In genomic region chr17:85633619-85634018, GRCm38 (mm10) we compare ENCODE assay signal across 9 mouse cellular contexts. TPM values are rescaled to one million over a fixed set of nuclear protein-coding genes. Genes with fewer than 3 reads are reported as not detected.
A peak's percentile ranks its signal among the peaks of the same experiment; 100 is the strongest.
DNase-seq lines count a peak whose midpoint lies in the region; ATAC-seq and TF ChIP-seq lines count a peak whose summit lies in the region.
"Had no signal": no experiment of that assay in that cellular context is flagged by ENCODE, and none has a peak within 500 bp of the region (broad histone marks: within the 10 kb centered on the region; RNA-seq: fewer than 3 reads in every experiment).

No protein-coding gene starts in this region.

- H3K4me3 ChIP-seq in intestine, postnatal 0 days (ENCODE audit: low read depth, low read length) = no peak overlapping the region
- H3K4me3 ChIP-seq in intestine, embryonic 16.5 days (ENCODE audit: low read length) = no peak overlapping the region
- no peak overlapping the region for H3K4me3 ChIP-seq in embryonic fibroblast, embryonic 13.5 days (ENCODE audit: insufficient read depth, low read length)
- H3K4me3 ChIP-seq in testis, adult 2 months (ENCODE audit: control insufficient read depth, low read depth, low read length) = no peak overlapping the region

- H3K27ac ChIP-seq in intestine, postnatal 0 days (ENCODE audit: low read depth, low read length) = no peak overlapping the region
- no peak overlapping the region for H3K27ac ChIP-seq in intestine, embryonic 16.5 days (ENCODE audit: low read length)
- no peak overlapping the region for H3K27ac ChIP-seq in embryonic fibroblast, embryonic 13.5 days (ENCODE audit: insufficient read depth, low read length)
- H3K27ac ChIP-seq in testis, adult 2 months (ENCODE audit: control insufficient read depth, insufficient read depth, low read depth, low read length) = no peak overlapping the region

- no peaks in the 10 kb centered on the region for H3K9me3 ChIP-seq in intestine, postnatal 0 days (ENCODE audit: control insufficient read depth)
- no peaks in the 10 kb centered on the region for H3K9me3 ChIP-seq in intestine, embryonic 16.5 days (ENCODE audit: control insufficient read depth, low read length)

- ATAC-seq in intestine, postnatal 0 days = no peak
- no peak for ATAC-seq in intestine, embryonic 16.5 days

- intact Hi-C loops in heart, postnatal 36 days (cut with DNase I) = loop anchor here (1.0 to 5.0 kb wide), 5 partner anchors 444 to 876 kb away; no protein-coding TSS in a partner anchor

- no peaks in the 10 kb centered on the region for H3K36me3 ChIP-seq in intestine, postnatal 0 days (ENCODE audit: control insufficient read depth, insufficient read depth)
- H3K36me3 ChIP-seq in intestine, embryonic 16.5 days (ENCODE audit: control insufficient read depth, insufficient read depth, low read length) = no peaks in the 10 kb centered on the region
- no peaks in the 10 kb centered on the region for H3K36me3 ChIP-seq in testis, adult 2 months (ENCODE audit: control insufficient read depth, insufficient read depth, low read length)

- H3K4me2 ChIP-seq in intestine, postnatal 0 days (replicated peaks; ENCODE audit: low read depth) = no peak overlapping the region
- no peak overlapping the region for H3K4me2 ChIP-seq in intestine, embryonic 16.5 days (ENCODE audit: low read depth, low read length)

- WGBS in intestine, postnatal 0 days = 2% methylated on average over 13 of the region's 13 CpGs
- WGBS in intestine, embryonic 16.5 days = 2% methylated on average over 13 of the region's 13 CpGs

- TF ChIP-seq POLR2A in embryonic fibroblast, embryonic 13.5 days (IDR thresholded peaks at IDR 0.05; ENCODE audit: low read depth, low read length) = no peak
- TF ChIP-seq POLR2A in testis, adult 2 months (IDR thresholded peaks at IDR 0.05; ENCODE audit: control insufficient read depth, low read depth, low read length) = no peak

- H3K27me3 ChIP-seq in intestine, postnatal 0 days (replicated peaks; ENCODE audit: control insufficient read depth, insufficient read depth, low read length) = peaks cover 39% of the 10 kb centered on the region
- peaks cover 46% of the 10 kb centered on the region for H3K27me3 ChIP-seq in intestine, embryonic 16.5 days (replicated peaks; ENCODE audit: control insufficient read depth, insufficient read depth, low read length)
- no peaks in the 10 kb centered on the region for H3K27me3 ChIP-seq in testis, adult 2 months (ENCODE audit: control insufficient read depth, insufficient read depth, low read length)

- no peaks in the 10 kb centered on the region for H3K4me1 ChIP-seq in intestine, postnatal 0 days (replicated peaks; ENCODE audit: control insufficient read depth, insufficient read depth, low read length)
- no peaks in the 10 kb centered on the region for H3K4me1 ChIP-seq in intestine, embryonic 16.5 days (ENCODE audit: control insufficient read depth, insufficient read depth, low read length)
- H3K4me1 ChIP-seq in embryonic fibroblast, embryonic 13.5 days (ENCODE audit: control insufficient read depth, insufficient read depth, low read length) = no peaks in the 10 kb centered on the region
- H3K4me1 ChIP-seq in testis, adult 2 months (ENCODE audit: control insufficient read depth, insufficient read depth, low read length) = peaks cover 2% of the 10 kb centered on the region; the same call in 1 of the 2 replicates

- DNase-seq in adrenal gland, postnatal 36 days = peak; percentile 82 to 89
- DNase-seq in heart, postnatal 36 days = peak; percentile 83 to 85
- peak; percentile 73 to 78 for DNase-seq in layer of hippocampus, postnatal 36 days
- DNase-seq in mesoderm, embryonic 11.5 days (ENCODE audit: low read depth, low spot score) = peak; percentile 78

- no peak overlapping the region for H3K9ac ChIP-seq in intestine, postnatal 0 days (ENCODE audit: low read depth, low read length)
- no peak overlapping the region for H3K9ac ChIP-seq in intestine, embryonic 16.5 days (ENCODE audit: low read depth, low read length)

- peak; percentile 77 for TF ChIP-seq CTCF in intestine, postnatal 0 days (IDR thresholded peaks at IDR 0.05; ENCODE audit: low read depth)
- TF ChIP-seq CTCF in embryonic fibroblast, embryonic 13.5 days (IDR thresholded peaks at IDR 0.05; ENCODE audit: borderline replicate concordance, insufficient read depth, low read length) = peak; percentile 81
- TF ChIP-seq CTCF in testis, adult 2 months (IDR thresholded peaks at IDR 0.05; ENCODE audit: control insufficient read depth, insufficient read depth, insufficient replicate concordance, low read depth, low read length) = peak; percentile 72

RNA-seq across cellular contexts. Expression of gene Six3, which starts 20.2 kb away (rescaled TPM):
- not detected in 2 replicates for polyA plus RNA-seq in intestine, postnatal 0 days (2015; fragmentation: Nextera tagmentation; extraction: Ambion mirVana)
- not detected in 2 replicates for polyA plus RNA-seq in intestine, embryonic 16.5 days (2015; fragmentation: Nextera tagmentation; extraction: Ambion mirVana)
- total RNA-seq in adrenal gland, postnatal 36 days (2021) = not detected
- not detected in 2 replicates for polyA plus RNA-seq in embryonic fibroblast, embryonic 13.5 days (2011; ENCODE audit: insufficient read length, low read depth, missing spikeins)
- total RNA-seq in heart, postnatal 36 days (2021) = not detected
- total RNA-seq in layer of hippocampus, postnatal 36 days (2021) = under 1 TPM; 0.12 to 0.25 TPM
- polyA plus RNA-seq in testis, adult 2 months (2012; rRNA removed) = not detected in 2 replicates
- total RNA-seq: neutrophil, adult 5-6 weeks had no signal

RNA-seq across cellular contexts. Expression of gene Six2, which starts 54.5 kb away (rescaled TPM):
- polyA plus RNA-seq in intestine, postnatal 0 days (2015; fragmentation: Nextera tagmentation; extraction: Ambion mirVana) = 0.05 and 0.18 TPM in 2 replicates
- polyA plus RNA-seq in intestine, embryonic 16.5 days (2015; fragmentation: Nextera tagmentation; extraction: Ambion mirVana) = 0.12 and 0.13 TPM in 2 replicates
- not detected for total RNA-seq in adrenal gland, postnatal 36 days (2021)
- polyA plus RNA-seq in embryonic fibroblast, embryonic 13.5 days (2011; ENCODE audit: insufficient read length, low read depth, missing spikeins) = 5.0 and 8.9 TPM in 2 replicates
- under 1 TPM; 0.30 to 0.33 TPM for total RNA-seq in heart, postnatal 36 days (2021)
- under 1 TPM in 1 of 2 experiments, not detected in 1; 0.48 TPM for total RNA-seq in layer of hippocampus, postnatal 36 days (2021)
- polyA plus RNA-seq in testis, adult 2 months (2012; rRNA removed) = 3.1 and 4.6 TPM in 2 replicates
- total RNA-seq: neutrophil, adult 5-6 weeks had no signal
